Mouse (Mus musculus) neural tube, embryonic 14.5 days (tissue): Measurements from ENCODE around the gene Spcs1. TPM values are rescaled to one million over a fixed set of nuclear protein-coding genes. Genes with fewer than 3 reads are reported as not detected.

Experiments
- ATAC-seq: fragments of 200-750 bp; cut with Nextera tagmentation; 2 replicates; pipeline ENCODE4 v1.8.0; 2017; ENCODE audit warnings: low read depth, mild to moderate bottlenecking, moderate TSS enrichment, moderate library complexity
- H3K27ac ChIP-seq: fragments of 300-500 bp; sonication (generic); 2 replicates; pipeline ENCODE4 v1.5.1; 2014; ENCODE audit warnings: low read depth, mild to moderate bottlenecking, control low read depth, low read length, moderate library complexity, mixed read lengths
- H3K27me3 ChIP-seq: fragments of 300-500 bp; sonication (generic); 2 replicates; pipeline ENCODE4 v1.6.1; 2014; ENCODE audit warnings: low read length; ENCODE audit not compliant: control insufficient read depth, insufficient read depth
- H3K36me3 ChIP-seq: fragments of 300-500 bp; sonication (generic); 2 replicates; pipeline ENCODE4 v1.6.1; 2014; ENCODE audit warnings: low read length, mixed read lengths; ENCODE audit not compliant: control insufficient read depth, insufficient read depth
- H3K4me1 ChIP-seq: fragments of 300-500 bp; sonication (generic); 2 replicates; pipeline ENCODE4 v1.6.1; 2014; ENCODE audit warnings: low read length; ENCODE audit not compliant: control insufficient read depth, insufficient read depth
- H3K4me2 ChIP-seq: fragments of 300-500 bp; sonication (generic); 2 replicates; pipeline ENCODE4 v1.6.1; 2014; ENCODE audit warnings: mild to moderate bottlenecking, low read depth, low read length, control low read depth
- H3K4me3 ChIP-seq: fragments of 300-500 bp; sonication (generic); 2 replicates; pipeline ENCODE4 v1.5.1; 2014; ENCODE audit warnings: low read depth, low read length, control low read depth, mixed read lengths
- H3K9ac ChIP-seq: fragments of 300-500 bp; sonication (generic); replicated peaks from 2 replicates; pipeline ENCODE4 v1.6.1; 2014; ENCODE audit warnings: low read depth, mild to moderate bottlenecking, control low read depth, low read length, mixed read lengths
- H3K9me3 ChIP-seq: fragments of 300-500 bp; sonication (generic); 2 replicates; pipeline ENCODE4 v1.6.1; 2016; ENCODE audit warnings: low read length; ENCODE audit not compliant: control insufficient read depth
- WGBS: fragments of 180-500 bp; shearing (Covaris S2); extraction: QIAGEN DNeasy Blood & Tissue Kit; methylation state at CpG from one replicate; pipeline ENCODE4 v1.1.7; 2014; 5-methylcytosine and 5-hydroxymethylcytosine counted together
- polyA plus RNA-seq: library from polyadenylated mRNA; unstranded; fragments of >200 nt; fragmentation: Nextera tagmentation; extraction: Ambion mirVana; gene quantifications from 2 replicates; pipeline ENCODE4 v1.2.1, GENCODE M21; 2014

Spcs1 gene
- 336 TPM in 2 replicates for polyA plus RNA-seq

DNA sequence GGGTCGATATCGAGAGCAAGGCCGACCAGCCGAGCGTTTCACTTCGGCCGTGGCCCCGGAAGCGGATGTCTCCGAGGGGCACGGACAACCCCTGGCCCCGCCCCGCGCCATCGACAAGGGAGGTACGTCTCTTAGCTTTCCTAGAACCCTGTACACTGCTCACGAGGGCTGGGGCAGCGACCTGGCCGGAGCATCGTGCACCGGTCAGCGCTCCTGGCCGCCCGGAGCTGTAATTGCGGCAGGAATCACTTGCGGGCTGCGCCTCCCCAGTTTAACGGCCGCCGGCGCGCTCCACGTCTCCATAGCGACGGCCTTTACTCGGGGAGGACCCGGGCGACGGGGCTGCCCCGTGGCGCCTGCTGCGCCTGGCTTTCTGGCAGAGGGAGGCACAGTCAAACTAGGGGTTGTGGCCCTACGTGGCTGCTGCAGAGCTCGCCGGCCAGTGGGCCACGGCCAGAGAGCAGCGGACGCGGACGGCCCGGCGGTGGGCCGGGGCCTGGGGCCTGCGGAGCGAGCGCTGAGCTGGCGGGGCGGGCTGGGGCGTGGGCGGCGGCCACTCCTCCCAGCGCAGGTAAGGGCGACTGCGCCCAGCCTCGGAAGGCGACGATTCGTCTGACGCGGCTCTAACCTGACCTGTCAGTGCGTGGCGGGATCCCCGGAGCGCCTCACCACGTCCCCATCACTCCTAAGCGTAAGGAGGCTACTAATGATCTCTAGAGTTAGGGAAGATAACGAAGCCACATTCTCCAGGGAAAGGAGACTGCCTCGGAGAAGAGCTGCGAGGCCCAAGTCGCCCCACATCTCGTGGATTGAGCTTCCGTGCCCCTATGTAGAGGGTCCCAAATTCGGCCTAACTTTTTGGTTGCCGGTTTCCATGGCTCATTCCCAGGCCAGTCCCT lies at the start of gene Spcs1, which contains the start of gene Glt8d1:
Gene Spcs1, minus strand, starts transcription at position 366 of the 899 bp plus-strand sequence.
Gene Glt8d1, plus strand, starts transcription at position 94 of the 899 bp plus-strand sequence.
- Histone ChIP-seq H3K4me1 (peaks cover 13% of the 10 kb centered on the region), H3K4me3 (peak within 1 kb of the TSS; percentile 94), H3K9me3 (no peaks in the 10 kb centered on the region), H3K4me2 (peak within 1 kb of the TSS; percentile 54), H3K9ac (peak within 1 kb of the TSS; percentile 86), H3K27ac (peak within 1 kb of the TSS; percentile 89), H3K36me3 (peaks cover 3% of the 10 kb centered on the region), H3K27me3 (no peaks in the 10 kb centered on the region)
- ATAC-seq: peak; percentile 94
- WGBS: under 1% methylated on average over 79 of the region's 84 CpGs

DNA sequence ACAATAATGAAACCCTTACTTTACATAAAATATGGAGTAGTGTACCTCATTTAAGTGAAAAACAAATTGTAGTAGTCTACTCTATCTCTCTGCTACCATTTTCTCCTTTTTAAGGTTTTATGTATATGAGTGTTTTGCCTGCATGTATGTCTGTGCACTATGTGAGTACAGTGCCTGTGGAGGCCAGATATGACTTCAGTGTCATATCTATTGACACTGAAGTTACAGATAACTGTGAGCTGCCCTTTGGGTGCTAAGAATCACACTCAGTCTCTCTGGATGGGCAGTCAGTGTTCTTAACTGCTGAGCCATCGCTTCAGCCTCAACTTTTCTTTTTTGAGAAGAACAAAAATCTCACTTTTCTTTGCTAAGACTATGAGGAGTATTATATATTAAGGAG lies 44.3 kb upstream of the Spcs1 start:
- peaks cover 56% of the 10 kb centered on the region for H3K36me3 ChIP-seq
- no peaks in the 10 kb centered on the region for H3K9me3 ChIP-seq
- H3K27ac ChIP-seq: no peak overlapping the region
- 100% methylated on average over 1 of the region's 1 CpGs for WGBS
- no peak overlapping the region for H3K9ac ChIP-seq
- H3K4me3 ChIP-seq: no peak overlapping the region
- H3K27me3 ChIP-seq: no peaks in the 10 kb centered on the region
- no peaks in the 10 kb centered on the region for H3K4me1 ChIP-seq
- no peak overlapping the region for H3K4me2 ChIP-seq
- ATAC-seq: no peak

DNA sequence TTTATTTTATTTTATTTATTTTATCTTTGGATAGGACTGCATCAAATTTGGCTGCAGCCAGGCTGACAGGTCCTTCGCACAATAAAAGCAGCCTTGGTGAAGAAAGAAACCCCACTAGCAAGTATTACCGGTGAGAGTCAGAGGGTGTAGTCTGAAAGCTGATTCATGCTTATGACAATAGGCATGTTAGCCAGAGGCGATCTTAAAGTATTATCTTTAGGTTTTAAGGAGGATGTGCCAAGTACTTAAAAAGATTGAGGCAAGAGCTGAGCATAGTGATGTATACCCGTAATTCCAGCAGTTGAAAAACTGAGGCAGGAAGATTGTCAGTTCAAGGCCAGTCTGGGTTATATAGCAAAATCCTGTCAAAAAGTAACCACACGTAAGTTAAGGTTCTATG lies 43.8 kb upstream of the Spcs1 start:
- Histone ChIP-seq H3K36me3 (peaks cover 50% of the 10 kb centered on the region), H3K27me3 (no peaks in the 10 kb centered on the region), H3K4me3 (no peak overlapping the region), H3K4me1 (no peaks in the 10 kb centered on the region), H3K9ac (no peak overlapping the region), H3K27ac (no peak overlapping the region), H3K4me2 (no peak overlapping the region), H3K9me3 (no peaks in the 10 kb centered on the region)
- no peak for ATAC-seq
- 91% methylated on average over 5 of the region's 5 CpGs for WGBS

DNA sequence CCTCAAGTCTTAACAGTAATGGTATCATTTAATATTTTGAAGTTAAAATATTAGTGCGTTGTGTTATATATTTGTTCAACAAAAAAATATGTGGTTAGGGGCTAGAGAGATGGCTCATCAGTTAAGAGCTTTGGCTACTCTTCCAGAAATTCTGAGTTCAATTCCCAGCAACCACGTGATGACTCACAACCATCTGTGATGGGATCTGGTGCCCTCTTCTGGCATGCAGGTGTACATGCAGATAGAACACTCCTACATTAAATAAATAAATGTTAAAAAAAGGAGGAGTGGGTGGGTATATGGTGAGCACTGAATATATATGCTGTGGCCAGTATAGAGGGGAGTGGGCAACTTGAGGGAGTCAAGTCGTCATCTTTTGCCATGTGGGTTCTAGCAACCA lies 24.3 kb upstream of the Spcs1 start:
- H3K4me1 ChIP-seq: peaks cover 4% of the 10 kb centered on the region; the same call in 1 of the 2 replicates
- no peak overlapping the region for H3K4me2 ChIP-seq
- no peak overlapping the region for H3K4me3 ChIP-seq
- H3K9me3 ChIP-seq: no peaks in the 10 kb centered on the region
- WGBS: 74% methylated on average over 3 of the region's 3 CpGs
- H3K27ac ChIP-seq: no peak overlapping the region
- H3K36me3 ChIP-seq: peaks cover 41% of the 10 kb centered on the region
- no peak for ATAC-seq
- no peaks in the 10 kb centered on the region for H3K27me3 ChIP-seq
- H3K9ac ChIP-seq: no peak overlapping the region

DNA sequence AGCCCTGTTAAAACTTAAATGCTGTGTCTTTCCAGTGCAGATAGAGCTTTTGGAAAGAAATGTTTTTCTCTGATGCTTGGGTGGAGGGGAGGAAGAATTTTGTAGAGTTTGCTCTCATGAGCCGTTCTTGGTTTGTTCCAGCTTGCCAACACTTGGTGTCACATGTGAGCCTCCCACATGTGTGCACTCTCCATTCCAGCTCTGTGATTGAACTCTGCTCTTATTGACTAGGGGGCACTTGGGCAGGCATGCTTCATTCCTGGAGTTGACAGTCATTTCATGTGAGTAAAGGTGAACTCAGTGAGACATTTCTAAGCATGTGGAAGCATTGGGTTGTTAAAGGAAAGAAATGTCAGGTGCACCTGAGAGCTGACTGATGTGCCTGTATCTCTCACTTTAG lies 21.1 kb upstream of the Spcs1 start:
- 56% methylated on average over 1 of the region's 1 CpGs for WGBS

DNA sequence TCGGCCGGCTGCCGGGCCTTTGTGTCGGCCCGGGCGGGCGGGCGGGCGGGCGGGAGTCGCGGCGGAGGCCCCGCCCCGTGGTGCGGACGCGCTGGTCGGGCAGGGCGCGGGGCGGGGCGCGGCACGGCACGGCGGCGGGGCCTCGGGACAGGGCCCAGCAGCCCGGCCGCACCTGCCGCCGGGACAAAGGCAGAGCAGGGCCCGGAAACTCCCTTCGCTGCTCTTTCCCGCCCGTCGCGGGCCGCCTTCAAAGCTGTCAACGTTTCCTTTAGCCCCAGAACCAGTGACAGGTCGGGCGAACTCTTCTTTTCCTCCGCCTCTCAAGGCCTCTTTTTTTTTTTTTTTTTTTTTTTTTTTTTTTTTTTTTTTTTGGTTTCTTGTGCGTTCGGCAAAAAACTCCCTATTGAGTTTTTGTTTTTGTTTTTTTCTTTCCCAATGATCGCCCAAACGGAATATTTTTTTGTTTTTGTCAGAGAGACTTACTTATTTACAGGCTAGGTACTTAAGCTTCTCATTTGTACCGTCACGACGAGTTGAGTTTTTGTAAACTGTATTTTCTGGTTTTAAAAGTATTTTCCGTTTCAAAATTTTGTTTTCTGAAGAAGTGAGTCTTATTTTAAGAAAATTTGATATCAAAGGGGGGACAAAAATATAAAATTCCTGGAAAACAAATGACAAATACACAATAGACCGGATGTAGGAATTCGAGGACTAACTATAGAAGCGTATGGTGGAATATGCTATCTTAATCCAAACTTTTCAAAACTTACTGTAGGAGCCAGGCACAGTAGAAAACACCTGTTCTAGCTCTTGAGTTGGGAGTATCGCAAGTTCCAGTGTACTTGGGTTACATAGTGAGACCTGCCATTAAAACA lies 18.1 kb upstream of the Spcs1 start:
- H3K9ac ChIP-seq: peak overlapping the region; percentile 91
- no peaks in the 10 kb centered on the region for H3K9me3 ChIP-seq
- peak overlapping the region; percentile 35 for H3K4me2 ChIP-seq
- WGBS: 9% methylated on average over 30 of the region's 56 CpGs
- peak; percentile 92 for ATAC-seq
- H3K27ac ChIP-seq: peak overlapping the region; percentile 98
- H3K4me1 ChIP-seq: peaks cover 23% of the 10 kb centered on the region
- no peaks in the 10 kb centered on the region for H3K27me3 ChIP-seq
- H3K4me3 ChIP-seq: peak overlapping the region; percentile 72
- H3K36me3 ChIP-seq: peaks cover 24% of the 10 kb centered on the region

More for the DNA sequence above, 21.1 kb upstream of the Spcs1 start:
- Histone ChIP-seq H3K4me1 (peaks cover 21% of the 10 kb centered on the region), H3K27ac (no peak overlapping the region), H3K27me3 (no peaks in the 10 kb centered on the region), H3K9ac (no peak overlapping the region), H3K9me3 (no peaks in the 10 kb centered on the region), H3K4me2 (no peak overlapping the region), H3K36me3 (peaks cover 20% of the 10 kb centered on the region), H3K4me3 (no peak overlapping the region)
- ATAC-seq: no peak

DNA sequence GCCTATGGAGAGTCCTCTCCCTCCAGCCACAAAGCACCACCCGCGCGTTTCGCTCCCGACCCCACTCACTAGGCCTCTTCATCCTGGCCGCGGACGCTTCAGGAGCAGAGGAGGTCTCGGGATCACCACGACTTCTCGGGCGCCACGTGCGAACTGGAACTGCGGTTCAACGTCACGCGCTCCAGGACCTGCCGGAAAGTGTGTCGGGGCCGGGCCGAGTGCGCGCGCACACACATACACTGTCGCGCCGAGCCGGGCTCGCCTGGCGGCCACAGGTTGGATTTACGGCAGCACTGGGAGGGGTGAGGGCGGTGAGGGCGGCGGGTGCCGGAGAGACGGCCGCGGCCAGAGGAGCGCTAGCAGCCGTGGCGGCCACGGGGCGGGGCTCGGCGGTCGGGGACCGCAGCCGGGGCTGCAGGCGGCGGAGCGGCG lies 17.4 kb upstream of the Spcs1 start, which contains the start of the genes Pbrm1 and Gnl3:
Gene Pbrm1, plus strand, starts transcription at position 279 of the 432 bp plus-strand sequence.
Gene Gnl3, minus strand, starts transcription at position 293 of the 432 bp plus-strand sequence.
- H3K4me2 ChIP-seq: peak within 1 kb of the TSS; percentile 83
- peaks cover 31% of the 10 kb centered on the region for H3K36me3 ChIP-seq
- peak within 1 kb of the TSS; percentile 98 for H3K27ac ChIP-seq
- no peaks in the 10 kb centered on the region for H3K27me3 ChIP-seq
- H3K9ac ChIP-seq: peak within 1 kb of the TSS; percentile 91
- ATAC-seq: peak; percentile 96
- H3K9me3 ChIP-seq: no peaks in the 10 kb centered on the region
- H3K4me1 ChIP-seq: peaks cover 23% of the 10 kb centered on the region
- peak within 1 kb of the TSS; percentile 72 for H3K4me3 ChIP-seq
- WGBS: under 1% methylated on average over 46 of the region's 53 CpGs

DNA sequence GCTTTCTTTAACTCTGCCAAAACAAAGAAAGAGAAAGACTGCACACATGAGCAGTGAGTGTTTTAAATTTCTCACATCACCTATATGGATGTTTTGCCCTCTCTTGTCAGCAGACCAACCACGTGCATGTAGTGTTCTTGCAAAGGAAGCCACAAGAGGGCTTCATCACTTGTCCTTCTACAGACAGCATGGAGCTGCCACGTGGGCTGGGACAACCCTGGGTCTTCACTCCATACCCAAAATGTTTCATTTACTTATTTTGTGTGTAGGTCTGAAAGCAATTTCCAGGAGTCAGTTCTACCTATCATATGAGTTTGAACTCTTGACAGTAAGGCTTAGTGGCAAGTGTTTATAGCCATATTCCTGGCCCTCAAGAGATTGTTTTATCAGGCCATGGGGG lies 16.4 kb upstream of the Spcs1 start:
- H3K9me3 ChIP-seq: no peaks in the 10 kb centered on the region
- 0% methylated on average over 2 of the region's 2 CpGs for WGBS
- H3K36me3 ChIP-seq: peaks cover 41% of the 10 kb centered on the region
- peak overlapping the region; percentile 72 for H3K4me3 ChIP-seq
- peaks cover 23% of the 10 kb centered on the region for H3K4me1 ChIP-seq
- no peak for ATAC-seq
- no peaks in the 10 kb centered on the region for H3K27me3 ChIP-seq
- no peak overlapping the region for H3K27ac ChIP-seq
- peak overlapping the region; percentile 91; the same call in 1 of the 2 replicates for H3K9ac ChIP-seq
- H3K4me2 ChIP-seq: peak overlapping the region; percentile 83
